Mouse (Mus musculus): ENCODE measurements around the gene Olfr1085. TPM values are rescaled to one million over a fixed set of nuclear protein-coding genes. Genes with fewer than 3 reads are reported as not detected.
"Not testable (repeated sequence)": the region's sequence is repeated elsewhere in the genome, so short reads cannot be mapped to it uniquely, and the experiment has no call there.

Gene Olfr1085
- not detected in 2 replicates for polyA plus RNA-seq (2014; fragmentation: Nextera tagmentation; extraction: Ambion mirVana)

DNA sequence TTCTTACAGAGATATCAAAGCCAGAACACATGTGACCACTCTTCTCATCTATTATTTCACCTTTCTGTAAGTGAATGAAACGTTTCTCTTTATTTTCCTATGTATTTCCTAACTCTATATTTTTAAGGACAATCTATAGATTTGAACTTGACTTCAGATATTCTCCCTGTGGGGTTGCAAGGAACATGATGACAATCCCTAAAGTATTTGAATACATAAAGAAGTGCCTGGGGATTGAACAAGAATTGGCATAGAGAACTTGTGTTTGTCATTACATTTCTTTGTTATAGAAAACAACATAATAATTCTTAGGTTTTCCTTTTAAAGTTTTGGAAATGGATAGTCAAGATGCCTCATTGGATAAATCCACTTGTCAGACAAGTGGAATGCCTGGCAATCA is at the start of gene Olfr1085:
Gene Olfr1085, minus strand, starts transcription at position 101 of the 400 bp plus-strand sequence.
- Histone ChIP-seq H3K27me3 (ENCODE audit: control insufficient read depth, insufficient read depth, low read length) (no peaks in the 10 kb centered on the region), H3K4me2 (replicated peaks; ENCODE audit: low read depth, low read length) (no peak within 1 kb of the TSS), H3K27ac (ENCODE audit: low read length) (no peak within 1 kb of the TSS), H3K36me3 (ENCODE audit: control insufficient read depth, insufficient read depth, low read length) (no peaks in the 10 kb centered on the region), H3K4me1 (ENCODE audit: control insufficient read depth, insufficient read depth, low read length) (no peaks in the 10 kb centered on the region), H3K4me3 (ENCODE audit: low read depth, low read length) (no peak within 1 kb of the TSS), H3K9me3 (ENCODE audit: control insufficient read depth, low read depth, low read length) (no peaks in the 10 kb centered on the region), H3K9ac (replicated peaks; ENCODE audit: low read depth, low read length) (no peak within 1 kb of the TSS)
- WGBS = 29% methylated on average over 1 of the region's 1 CpGs
- ATAC-seq (ENCODE audit: insufficient number of reproducible peaks, insufficient read depth, low FRiP score, low read depth) = no peak

DNA sequence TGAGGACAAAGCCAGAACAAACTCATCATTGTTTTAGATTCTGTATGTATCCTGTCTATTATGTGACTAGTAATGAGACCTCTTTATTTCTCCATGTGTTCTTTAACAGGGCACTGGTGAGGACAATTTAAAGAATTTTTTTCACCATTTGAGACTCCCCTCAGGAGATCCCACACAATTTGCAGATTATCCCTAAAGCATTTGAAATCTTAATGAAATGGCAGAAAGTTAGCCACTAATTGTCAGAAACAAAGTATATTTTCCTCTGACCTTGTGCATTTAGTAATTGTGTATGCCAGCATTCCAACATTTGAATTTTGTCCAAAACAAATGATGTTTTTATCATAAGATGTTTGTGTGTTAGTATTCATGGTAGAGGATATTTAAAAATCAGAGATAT is 36.5 kb upstream of the Olfr1085 start, which contains the start of gene Olfr1087:
Gene Olfr1087, minus strand, starts transcription at position 101 of the 400 bp plus-strand sequence.
- no peak within 1 kb of the TSS for H3K9ac ChIP-seq (replicated peaks; ENCODE audit: low read depth, low read length)
- no peaks in the 10 kb centered on the region for H3K27me3 ChIP-seq (ENCODE audit: control insufficient read depth, insufficient read depth, low read length)
- H3K4me1 ChIP-seq (ENCODE audit: control insufficient read depth, insufficient read depth, low read length) = no peaks in the 10 kb centered on the region
- H3K27ac ChIP-seq (ENCODE audit: low read length) = no peak within 1 kb of the TSS
- no peak within 1 kb of the TSS for H3K4me3 ChIP-seq (ENCODE audit: low read depth, low read length)
- H3K9me3 ChIP-seq (ENCODE audit: control insufficient read depth, low read depth, low read length) = no peaks in the 10 kb centered on the region
- H3K36me3 ChIP-seq (ENCODE audit: control insufficient read depth, insufficient read depth, low read length) = no peaks in the 10 kb centered on the region
- H3K4me2 ChIP-seq (replicated peaks; ENCODE audit: low read depth, low read length) = no peak within 1 kb of the TSS
- ATAC-seq (ENCODE audit: insufficient number of reproducible peaks, insufficient read depth, low FRiP score, low read depth) = no peak

DNA sequence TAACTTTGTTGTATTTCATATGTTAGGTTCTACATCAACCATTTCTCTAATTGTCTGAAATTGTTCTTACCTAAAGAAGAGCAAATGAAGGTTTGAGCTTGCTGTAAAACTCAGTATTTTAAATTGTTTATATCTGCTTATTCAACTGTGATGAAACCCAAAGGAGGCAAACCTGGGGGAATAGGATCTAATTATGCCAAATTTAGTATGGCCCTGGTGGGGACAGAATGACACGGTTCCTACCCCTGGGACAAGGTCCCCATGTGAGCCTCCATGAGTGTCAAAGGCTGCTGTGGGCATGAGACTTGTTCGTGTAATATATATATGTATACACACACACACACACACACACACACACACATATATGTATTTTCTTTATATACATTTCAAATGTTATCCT is 18.2 kb upstream of the Olfr1085 start, which contains the start of gene Olfr1086:
Gene Olfr1086, minus strand, starts transcription at position 101 of the 400 bp plus-strand sequence.
- 90% methylated on average over 2 of the region's 2 CpGs for WGBS
- Histone ChIP-seq H3K9me3 (ENCODE audit: control insufficient read depth, low read depth, low read length) (no peaks in the 10 kb centered on the region), H3K27me3 (ENCODE audit: control insufficient read depth, insufficient read depth, low read length) (no peaks in the 10 kb centered on the region), H3K9ac (replicated peaks; ENCODE audit: low read depth, low read length) (no peak within 1 kb of the TSS), H3K4me3 (ENCODE audit: low read depth, low read length) (no peak within 1 kb of the TSS), H3K36me3 (ENCODE audit: control insufficient read depth, insufficient read depth, low read length) (no peaks in the 10 kb centered on the region), H3K4me2 (replicated peaks; ENCODE audit: low read depth, low read length) (no peak within 1 kb of the TSS), H3K27ac (ENCODE audit: low read length) (no peak within 1 kb of the TSS), H3K4me1 (ENCODE audit: control insufficient read depth, insufficient read depth, low read length) (no peaks in the 10 kb centered on the region)
- ATAC-seq (ENCODE audit: insufficient number of reproducible peaks, insufficient read depth, low FRiP score, low read depth) = no peak

GRCm38 (mm10) chr2:86639625-86640024 is 22.2 kb downstream of the Olfr1085 start, which contains the start of gene Olfr1084:
Gene Olfr1084, minus strand, starts transcription at chr2:86639725.
- H3K4me2 ChIP-seq (replicated peaks; ENCODE audit: low read depth, low read length); H3K9me3 ChIP-seq (ENCODE audit: control insufficient read depth, low read depth, low read length); H3K27ac ChIP-seq (ENCODE audit: low read length); H3K4me3 ChIP-seq (ENCODE audit: low read depth, low read length); H3K9ac ChIP-seq (replicated peaks; ENCODE audit: low read depth, low read length); H3K27me3 ChIP-seq (ENCODE audit: control insufficient read depth, insufficient read depth, low read length); ATAC-seq (ENCODE audit: insufficient number of reproducible peaks, insufficient read depth, low FRiP score, low read depth); H3K36me3 ChIP-seq (ENCODE audit: control insufficient read depth, insufficient read depth, low read length); H3K4me1 ChIP-seq (ENCODE audit: control insufficient read depth, insufficient read depth, low read length): not testable (repeated sequence)
- 73% methylated on average over 1 of the region's 1 CpGs for WGBS

Other genes starting within 250 kb of the Olfr1085 start
- not detected in 2 replicates for gene Olfr1061, start 248.0 kb downstream of the Olfr1085 start, polyA plus RNA-seq (2014; fragmentation: Nextera tagmentation; extraction: Ambion mirVana)
- not detected in 2 replicates for gene Olfr1062, start 235.3 kb downstream of the Olfr1085 start, polyA plus RNA-seq (2014; fragmentation: Nextera tagmentation; extraction: Ambion mirVana)
- gene Olfr1065, start 211.4 kb downstream of the Olfr1085 start, polyA plus RNA-seq (2014; fragmentation: Nextera tagmentation; extraction: Ambion mirVana) = not detected in 2 replicates
- gene Olfr1066, start 205.8 kb downstream of the Olfr1085 start, polyA plus RNA-seq (2014; fragmentation: Nextera tagmentation; extraction: Ambion mirVana) = not detected in 2 replicates
- gene Olfr228, start 174.6 kb downstream of the Olfr1085 start, polyA plus RNA-seq (2014; fragmentation: Nextera tagmentation; extraction: Ambion mirVana) = not detected in 2 replicates
- not detected in 2 replicates for gene Olfr1076, start 153.6 kb downstream of the Olfr1085 start, polyA plus RNA-seq (2014; fragmentation: Nextera tagmentation; extraction: Ambion mirVana)
- gene Olfr1079, start 119.5 kb downstream of the Olfr1085 start, polyA plus RNA-seq (2014; fragmentation: Nextera tagmentation; extraction: Ambion mirVana) = not detected in 2 replicates
- not detected in 2 replicates for gene Olfr1080, start 103.8 kb downstream of the Olfr1085 start, polyA plus RNA-seq (2014; fragmentation: Nextera tagmentation; extraction: Ambion mirVana)
- not detected in 2 replicates for gene Olfr1082, start 63.1 kb downstream of the Olfr1085 start, polyA plus RNA-seq (2014; fragmentation: Nextera tagmentation; extraction: Ambion mirVana)
- not detected in 2 replicates for gene Olfr1084, start 22.3 kb downstream of the Olfr1085 start, polyA plus RNA-seq (2014; fragmentation: Nextera tagmentation; extraction: Ambion mirVana)
- not detected in 2 replicates for gene Olfr1086, start 18.1 kb upstream of the Olfr1085 start, polyA plus RNA-seq (2014; fragmentation: Nextera tagmentation; extraction: Ambion mirVana)
- not detected in 2 replicates for gene Olfr1087, start 36.4 kb upstream of the Olfr1085 start, polyA plus RNA-seq (2014; fragmentation: Nextera tagmentation; extraction: Ambion mirVana)
- gene Olfr1089, start 71.7 kb upstream of the Olfr1085 start, polyA plus RNA-seq (2014; fragmentation: Nextera tagmentation; extraction: Ambion mirVana) = not detected in 2 replicates
- gene Olfr1090, start 97.0 kb upstream of the Olfr1085 start, polyA plus RNA-seq (2014; fragmentation: Nextera tagmentation; extraction: Ambion mirVana) = not detected in 2 replicates
- not detected in 2 replicates for gene Olfr1093, start 120.5 kb upstream of the Olfr1085 start, polyA plus RNA-seq (2014; fragmentation: Nextera tagmentation; extraction: Ambion mirVana)
- gene Olfr141, start 148.0 kb upstream of the Olfr1085 start, polyA plus RNA-seq (2014; fragmentation: Nextera tagmentation; extraction: Ambion mirVana) = not detected in 2 replicates
- gene Olfr1094, start 162.6 kb upstream of the Olfr1085 start, polyA plus RNA-seq (2014; fragmentation: Nextera tagmentation; extraction: Ambion mirVana) = not detected in 2 replicates
- not detected in 2 replicates for gene Olfr1095, start 189.7 kb upstream of the Olfr1085 start, polyA plus RNA-seq (2014; fragmentation: Nextera tagmentation; extraction: Ambion mirVana)
- gene Gm13723, start 212.8 kb upstream of the Olfr1085 start, polyA plus RNA-seq (2014; fragmentation: Nextera tagmentation; extraction: Ambion mirVana) = not detected in 2 replicates
- not detected in 2 replicates for gene Olfr1097, start 230.2 kb upstream of the Olfr1085 start, polyA plus RNA-seq (2014; fragmentation: Nextera tagmentation; extraction: Ambion mirVana)

Measured in stomach, embryonic 14.5 days (tissue).